Mouse (Mus musculus) myocyte (in vitro differentiated cells): ENCODE measurements around the gene Gm47841. TPM values are rescaled to one million over a fixed set of nuclear protein-coding genes. Genes with fewer than 3 reads are reported as not detected.

ENCODE experiments used
- H3K27me3 ChIP-seq: one replicate; pipeline ENCODE4 v1.6.1; 2011; ENCODE audit not compliant: control insufficient read depth, insufficient read depth, insufficient read length
- H3K36me3 ChIP-seq: one replicate; pipeline ENCODE4 v1.6.1; 2011; ENCODE audit not compliant: control insufficient read depth, insufficient read depth
- H3K4me2 ChIP-seq: one replicate; pipeline ENCODE4 v1.6.1; 2011; ENCODE audit warnings: low read depth, control low read depth
- H3K4me3 ChIP-seq: one replicate; pipeline ENCODE4 v1.5.1; 2011; ENCODE audit warnings: mild to moderate bottlenecking, control low read depth, moderate library complexity
- H3K79me2 ChIP-seq: one replicate; pipeline ENCODE4 v1.6.1; 2011; ENCODE audit not compliant: control insufficient read depth, insufficient read depth
- H3ac ChIP-seq: one replicate; pipeline ENCODE4 v1.6.1; 2011; ENCODE audit not compliant: control insufficient read depth, insufficient read length
- CEBPB ChIP-seq: IDR thresholded peaks from 2 replicates; pipeline ENCODE4 v1.6.1; 2011; ENCODE audit warnings: mild to moderate bottlenecking, moderate library complexity; ENCODE audit not compliant: poor library complexity, insufficient read depth, severe bottlenecking
- E2F4 ChIP-seq: IDR thresholded peaks from one replicate; pipeline ENCODE4 v1.6.1; 2011; ENCODE audit warnings: mild to moderate bottlenecking, control low read depth, moderate library complexity; ENCODE audit not compliant: insufficient read depth
- MAX ChIP-seq: IDR thresholded peaks from one replicate; pipeline ENCODE4 v1.6.1; 2011; ENCODE audit warnings: low read depth, mild to moderate bottlenecking, control low read depth
- MYOD1 ChIP-seq, 3 experiments: IDR thresholded peaks; one replicate each; pipeline ENCODE4 v1.6.1; 2011; ENCODE audit warnings: control low read depth in 2 of 3, low read depth in 2 of 3, mild to moderate bottlenecking in 2 of 3, moderate library complexity in 1 of 3; ENCODE audit not compliant: insufficient read length in 2 of 3, control insufficient read depth in 1 of 3
- MYOG ChIP-seq, 3 experiments: IDR thresholded peaks; one replicate each; pipeline ENCODE4 v1.6.1; 2011; ENCODE audit warnings: control low read depth in 2 of 3, low read depth in 2 of 3, mild to moderate bottlenecking in 2 of 3; ENCODE audit not compliant: insufficient read length in 2 of 3, control insufficient read depth in 1 of 3, insufficient read depth in 1 of 3
- POLR2A ChIP-seq: IDR thresholded peaks from one replicate; pipeline ENCODE4 v1.6.1; 2011; ENCODE audit warnings: low read depth, mild to moderate bottlenecking, control low read depth, moderate library complexity; ENCODE audit not compliant: insufficient read length
- POLR2AphosphoS2 ChIP-seq: IDR thresholded peaks from one replicate; pipeline ENCODE4 v1.6.1; 2011; ENCODE audit warnings: low read depth, control low read depth; ENCODE audit not compliant: insufficient read length
- REST ChIP-seq: IDR thresholded peaks from one replicate; pipeline ENCODE4 v1.6.1; 2011; ENCODE audit warnings: mild to moderate bottlenecking, control low read depth, moderate library complexity; ENCODE audit not compliant: insufficient read depth, insufficient read length
- SRF ChIP-seq: IDR thresholded peaks from one replicate; pipeline ENCODE4 v1.6.1; 2011; ENCODE audit warnings: low read depth; ENCODE audit not compliant: control insufficient read depth, insufficient read length
- TCF12 ChIP-seq: IDR thresholded peaks from one replicate; pipeline ENCODE4 v1.6.1; 2011; ENCODE audit warnings: mild to moderate bottlenecking, control low read depth; ENCODE audit not compliant: poor library complexity, insufficient read depth, severe bottlenecking
- TCF3 ChIP-seq: IDR thresholded peaks from one replicate; pipeline ENCODE4 v1.6.1; 2011; ENCODE audit warnings: low read depth, control low read depth; ENCODE audit not compliant: insufficient read length
- USF1 ChIP-seq: IDR thresholded peaks from one replicate; pipeline ENCODE4 v1.6.1; 2011; ENCODE audit warnings: low read depth, mild to moderate bottlenecking, control low read depth, moderate library complexity
- polyA plus RNA-seq: library from polyadenylated mRNA; unstranded; fragments of >200 nt; fragmentation: generic; extraction: Trizol; gene quantifications from one replicate; pipeline ENCODE4 v1.2.1, GENCODE M21; 2012; ENCODE audit warnings: missing spikeins

Gene Gm47841
- polyA plus RNA-seq: not detected

DNA sequence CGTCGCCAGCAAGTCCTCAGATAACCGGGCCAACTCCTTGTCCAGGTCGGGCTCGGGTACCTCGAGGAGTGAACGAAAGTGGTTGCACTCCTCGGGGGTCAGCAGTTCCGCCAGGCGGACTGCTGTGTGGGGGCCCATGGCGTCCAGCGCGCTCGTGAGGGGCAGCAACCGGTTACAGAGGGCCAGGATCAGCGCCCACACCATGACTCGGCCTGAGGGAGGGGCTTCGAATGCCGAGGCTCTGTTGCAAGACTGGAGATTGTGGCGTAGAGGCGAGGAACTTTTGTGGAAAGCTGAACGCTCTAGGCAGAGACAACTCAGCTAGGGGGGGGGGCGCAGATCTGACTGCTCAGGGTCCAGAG, at the start of gene Gm47841:
Gene Gm47841, minus strand, starts transcription at position 204 of the 362 bp plus-strand sequence.
- H3K4me3 ChIP-seq: no peak within 1 kb of the TSS
- TF ChIP-seq TCF3 (no peak), POLR2A (no peak)

DNA sequence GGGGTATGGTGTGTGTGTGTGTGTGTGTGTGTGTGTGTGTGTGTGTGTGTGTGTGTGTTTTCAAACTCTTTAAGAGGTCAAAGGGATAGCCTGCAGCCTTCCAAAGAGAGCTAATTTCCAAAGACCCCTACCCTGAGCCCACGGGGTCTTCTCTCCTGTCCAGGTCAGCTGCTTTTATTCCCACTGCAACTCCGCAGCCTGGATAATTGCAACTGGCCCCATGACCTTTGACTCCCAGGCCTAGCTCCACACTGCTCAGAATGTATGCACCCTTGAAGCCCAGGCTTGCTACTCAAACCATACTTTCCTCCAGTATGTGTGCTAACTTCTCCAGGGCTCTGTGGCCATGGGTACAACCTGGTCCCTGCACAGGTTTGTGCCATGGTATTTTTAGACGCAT, 48.2 kb upstream of the Gm47841 start:
- Histone ChIP-seq H3K79me2 (no peaks in the 10 kb centered on the region), H3K4me2 (no peak overlapping the region), H3ac (no peak overlapping the region), H3K36me3 (no peaks in the 10 kb centered on the region), H3K27me3 (peaks cover 63% of the 10 kb centered on the region), H3K4me3 (no peak overlapping the region)
- no peak for TF ChIP-seq POLR2AphosphoS2
- no peak for TF ChIP-seq MYOG (IDR thresholded peaks at IDR 0.05; ENCODE audit: control insufficient read depth in 1 of 3, insufficient read depth in 1 of 3, insufficient read length in 2 of 3, low read depth in 2 of 3)
- no peak for TF ChIP-seq REST
- no peak for TF ChIP-seq MYOD1 (IDR thresholded peaks at IDR 0.05; ENCODE audit: control insufficient read depth in 1 of 3, insufficient read length in 2 of 3, low read depth in 2 of 3)
- TF ChIP-seq E2F4: no peak
- TF ChIP-seq SRF: no peak
- no peak for TF ChIP-seq USF1
- no peak for TF ChIP-seq TCF3
- TF ChIP-seq TCF12: no peak
- TF ChIP-seq CEBPB: no peak
- TF ChIP-seq POLR2A: no peak
- TF ChIP-seq MAX: no peak

More for the DNA sequence above, at the start of gene Gm47841:
- no peak within 1 kb of the TSS for H3K4me2 ChIP-seq
- H3ac ChIP-seq: no peak within 1 kb of the TSS
- no peaks in the 10 kb centered on the region for H3K79me2 ChIP-seq
- H3K36me3 ChIP-seq: no peaks in the 10 kb centered on the region
- peaks cover 81% of the 10 kb centered on the region for H3K27me3 ChIP-seq

DNA sequence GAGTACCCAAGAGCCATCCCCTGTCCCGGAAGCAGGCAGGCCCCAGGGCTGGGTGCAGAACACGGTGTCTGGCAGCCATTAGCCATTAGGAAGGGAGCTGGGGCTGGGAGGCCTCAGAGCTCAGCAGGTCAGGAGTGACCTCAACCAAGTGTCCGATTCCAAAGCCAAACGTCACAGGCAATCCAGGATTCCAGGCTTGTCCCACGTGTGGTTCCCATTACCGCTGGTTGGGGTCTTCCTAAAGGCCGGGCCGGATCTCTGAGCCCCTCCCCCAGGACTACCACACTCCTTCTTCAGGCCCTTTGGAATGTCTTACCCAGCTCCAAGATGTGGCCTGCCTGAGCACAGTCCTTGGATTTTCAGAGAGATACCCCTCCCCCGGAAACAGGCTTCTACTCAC, 47.8 kb upstream of the Gm47841 start:
- Histone ChIP-seq H3K79me2 (no peaks in the 10 kb centered on the region), H3K27me3 (peaks cover 64% of the 10 kb centered on the region)
- TF ChIP-seq POLR2AphosphoS2 (no peak), CEBPB (no peak), MYOG (IDR thresholded peaks at IDR 0.05; ENCODE audit: control insufficient read depth in 1 of 3, insufficient read depth in 1 of 3, insufficient read length in 2 of 3, low read depth in 2 of 3) (no peak), E2F4 (no peak), TCF12 (no peak), MAX (no peak), USF1 (no peak), TCF3 (no peak), MYOD1 (IDR thresholded peaks at IDR 0.05; ENCODE audit: control insufficient read depth in 1 of 3, insufficient read length in 2 of 3, low read depth in 2 of 3) (no peak), REST (no peak), POLR2A (no peak), SRF (no peak)

DNA sequence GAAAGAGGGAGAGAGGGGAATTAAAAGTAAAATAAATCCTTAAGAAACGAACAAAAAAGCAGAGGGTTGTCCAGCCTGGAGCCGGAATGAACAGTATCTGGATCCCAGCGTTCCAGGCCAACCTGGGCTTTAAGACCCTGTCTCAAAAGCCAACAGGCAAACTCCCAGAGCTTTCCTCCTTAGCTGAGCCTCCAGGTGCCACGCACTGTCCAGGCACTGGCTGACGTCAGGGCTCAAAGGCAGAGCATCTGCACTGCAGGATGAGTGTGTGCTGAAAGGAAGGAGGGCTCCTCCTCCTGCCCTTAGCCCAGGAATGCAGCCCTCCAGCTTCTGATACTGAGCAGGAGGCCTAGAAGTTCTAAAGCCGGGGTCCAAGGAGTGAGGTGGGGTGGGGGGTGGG, 46.8 kb upstream of the Gm47841 start:
- Histone ChIP-seq H3K36me3 (no peaks in the 10 kb centered on the region), H3K79me2 (no peaks in the 10 kb centered on the region), H3K4me2 (no peak overlapping the region), H3K27me3 (peaks cover 64% of the 10 kb centered on the region), H3K4me3 (no peak overlapping the region), H3ac (no peak overlapping the region)
- TF ChIP-seq USF1 (no peak), TCF3 (no peak), MAX (no peak), REST (no peak), SRF (no peak), CEBPB (no peak), TCF12 (no peak), MYOD1 (IDR thresholded peaks at IDR 0.05; ENCODE audit: control insufficient read depth in 1 of 3, insufficient read length in 2 of 3, low read depth in 2 of 3) (no peak), MYOG (IDR thresholded peaks at IDR 0.05; ENCODE audit: control insufficient read depth in 1 of 3, insufficient read depth in 1 of 3, insufficient read length in 2 of 3, low read depth in 2 of 3) (no peak), E2F4 (no peak), POLR2AphosphoS2 (no peak), POLR2A (no peak)

More for the DNA sequence above, 47.8 kb upstream of the Gm47841 start:
- H3K4me2 ChIP-seq: no peak overlapping the region
- H3K36me3 ChIP-seq: no peaks in the 10 kb centered on the region
- no peak overlapping the region for H3ac ChIP-seq
- H3K4me3 ChIP-seq: no peak overlapping the region

DNA sequence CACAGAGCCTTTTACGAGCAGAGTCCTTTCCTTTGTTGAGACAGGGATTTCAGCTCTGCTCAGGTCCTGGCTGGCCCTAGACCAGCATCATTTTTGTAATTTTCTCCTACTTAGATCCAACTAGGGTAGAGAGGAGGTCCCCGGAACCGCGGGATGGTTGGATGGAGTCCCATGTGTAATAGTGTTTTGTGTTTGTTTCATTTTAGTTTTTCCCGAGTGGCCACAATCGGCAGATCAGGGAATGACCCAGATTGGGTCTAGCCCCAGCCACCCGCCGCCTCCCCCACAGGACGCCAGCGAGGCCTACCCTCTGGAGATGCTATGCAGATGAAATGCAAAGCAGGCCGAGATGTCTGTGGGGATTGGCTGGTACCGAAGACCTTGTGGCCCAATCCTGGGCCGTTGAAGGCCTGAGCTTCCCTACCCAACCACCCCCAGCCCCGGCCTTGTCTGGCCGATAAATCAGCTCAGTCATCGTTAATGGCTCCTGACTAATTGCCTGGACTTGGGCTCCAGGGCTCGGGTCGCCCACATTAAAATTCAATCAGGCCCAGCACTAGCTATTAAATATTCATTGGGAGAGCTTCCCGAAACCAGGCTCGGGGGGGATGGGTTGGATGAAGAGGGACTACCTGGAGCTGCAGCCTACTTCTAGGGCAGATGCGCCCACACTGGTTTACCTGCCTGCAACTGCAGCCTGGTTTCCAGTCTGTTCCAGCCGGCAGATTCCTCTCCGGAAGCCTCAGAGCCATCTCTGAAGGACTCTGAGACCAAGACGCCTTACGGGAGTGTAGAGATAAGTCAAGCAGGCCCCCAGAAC, 45.8 kb upstream of the Gm47841 start:
- Histone ChIP-seq H3K4me3 (no peak overlapping the region), H3K27me3 (peaks cover 56% of the 10 kb centered on the region), H3K79me2 (no peaks in the 10 kb centered on the region), H3ac (no peak overlapping the region), H3K36me3 (no peaks in the 10 kb centered on the region), H3K4me2 (no peak overlapping the region)
- TF ChIP-seq SRF (no peak), MYOD1 (IDR thresholded peaks at IDR 0.05; ENCODE audit: control insufficient read depth in 1 of 3, insufficient read length in 2 of 3, low read depth in 2 of 3) (no peak)
